Mouse (Mus musculus) ES-E14 (cell line): ENCODE measurements around the gene Lipt1.

Experiments
- CHD2 ChIP-seq: IDR thresholded peaks from 2 replicates; pipeline ENCODE4 v1.6.1; 2014; ENCODE audit warnings: mild to moderate bottlenecking, low read depth, low read length, inconsistent platforms
- HCFC1 ChIP-seq: IDR thresholded peaks from 2 replicates; pipeline ENCODE4 v1.6.1; 2012; ENCODE audit warnings: low read length, inconsistent platforms, borderline replicate concordance; ENCODE audit not compliant: insufficient read depth
- MAFK ChIP-seq: IDR thresholded peaks from 2 replicates; pipeline ENCODE4 v1.6.1; 2014; ENCODE audit warnings: mild to moderate bottlenecking, low read depth, low read length, inconsistent platforms; ENCODE audit not compliant: insufficient read depth
- ZC3H11A ChIP-seq: IDR thresholded peaks from 2 replicates; pipeline ENCODE4 v1.6.1; 2012; ENCODE audit warnings: low read depth, mild to moderate bottlenecking, inconsistent platforms, low read length, borderline replicate concordance

DNA sequence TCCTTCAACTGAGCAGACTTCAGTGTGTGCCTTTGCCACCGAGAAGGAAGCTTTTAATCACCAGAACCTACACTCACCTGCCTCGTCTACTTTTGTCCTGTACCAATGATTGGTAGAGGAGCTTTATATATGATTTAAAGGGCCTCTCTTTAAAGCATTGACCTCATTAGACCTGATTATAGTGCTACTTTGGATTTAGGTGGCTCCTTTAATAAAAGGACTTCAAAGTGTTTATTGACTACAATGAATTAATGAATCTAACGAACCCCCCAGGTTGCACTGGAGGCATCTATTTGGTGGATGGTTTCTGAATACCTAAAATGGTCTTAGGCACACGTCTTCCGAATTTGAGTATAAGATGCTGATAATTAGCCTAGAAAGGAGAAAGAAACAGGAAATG, 44.9 kb downstream of the Lipt1 start, which contains the start of gene Lyg2:
- TF ChIP-seq HCFC1 (no peak), CHD2 (no peak), ZC3H11A (no peak), MAFK (no peak)
